Mouse (Mus musculus): Measurements from ENCODE around the gene Capza3.

Gene Capza3

GRCm38 (mm10) chr6:140040952-140041351 is at the start of gene Capza3:
Gene Capza3, plus strand, starts transcription at chr6:140041252.
- no peak for DNase-seq (ENCODE audit: low spot score)

- DNase-seq (ENCODE audit: low spot score): no peak
These were observed 35.9 kb upstream of the Capza3 start for GRCm38 (mm10) chr6:140005181-140005580.

- no peak for DNase-seq (ENCODE audit: low spot score)
These were observed 16.6 kb upstream of the Capza3 start for GRCm38 (mm10) chr6:140024404-140024803.

GRCm38 (mm10) chr6:140041357-140041756 is 305 bp downstream of the Capza3 start, which contains the start of gene Plcz1:
Gene Plcz1, minus strand, starts transcription at chr6:140041457.
- DNase-seq (ENCODE audit: low spot score): no peak

- no peak for DNase-seq (ENCODE audit: low spot score)
These were observed 10.4 kb downstream of the Capza3 start for GRCm38 (mm10) chr6:140051476-140051875.

- no peak for DNase-seq (ENCODE audit: low spot score)
These were observed 13.3 kb downstream of the Capza3 start for GRCm38 (mm10) chr6:140054271-140054928.

- DNase-seq (ENCODE audit: low spot score): no peak
These were observed 28.1 kb downstream of the Capza3 start for GRCm38 (mm10) chr6:140069177-140069576.

- no peak for DNase-seq (ENCODE audit: low spot score)
These were observed 39.9 kb downstream of the Capza3 start for GRCm38 (mm10) chr6:140080933-140081332.

GRCm38 (mm10) chr6:140081739-140082138 is 40.7 kb downstream of the Capza3 start:
- DNase-seq (ENCODE audit: low spot score): no peak

- DNase-seq (ENCODE audit: low spot score): no peak
These were observed 48.8 kb downstream of the Capza3 start for GRCm38 (mm10) chr6:140089855-140090254.
